Mouse (Mus musculus) liver, postnatal 0 days (tissue): ENCODE measurements around the gene Vmn1r123. TPM values are rescaled to one million over a fixed set of nuclear protein-coding genes. Genes with fewer than 3 reads are reported as not detected.
"Not testable (repeated sequence)": the region's sequence is repeated elsewhere in the genome, so short reads cannot be mapped to it uniquely, and the experiment has no call there.

ENCODE experiments used
- ATAC-seq: fragments of 200-750 bp; cut with Nextera tagmentation; 2 replicates; pipeline ENCODE4 v1.8.0; 2017; ENCODE audit warnings: mild to moderate bottlenecking, moderate library complexity
- DNase-seq: peaks from one replicate; pipeline ENCODE4 v3.0.0-alpha.2; 2016
- H3K27ac ChIP-seq: fragments of 300-500 bp; sonication (generic); 2 replicates; pipeline ENCODE4 v1.5.1; 2014; ENCODE audit warnings: antibody characterized with exemption, moderate library complexity, mild to moderate bottlenecking, low read depth
- H3K27me3 ChIP-seq: fragments of 300-500 bp; sonication (generic); 2 replicates; pipeline ENCODE4 v1.6.1; 2014; ENCODE audit warnings: low read length, control low read depth, mixed read lengths; ENCODE audit not compliant: insufficient read depth
- H3K36me3 ChIP-seq: fragments of 300-500 bp; sonication (generic); replicated peaks from 2 replicates; pipeline ENCODE4 v1.6.1; 2014; ENCODE audit warnings: mild to moderate bottlenecking, control low read depth, low read length, moderate library complexity, mixed read lengths; ENCODE audit not compliant: insufficient read depth
- H3K4me1 ChIP-seq: fragments of 300-500 bp; sonication (generic); 2 replicates; pipeline ENCODE4 v1.6.1; 2014; ENCODE audit warnings: antibody characterized with exemption, mild to moderate bottlenecking, control low read depth; ENCODE audit not compliant: insufficient read depth
- H3K4me2 ChIP-seq: fragments of 300-500 bp; sonication (generic); 2 replicates; pipeline ENCODE4 v1.6.1; 2014; ENCODE audit warnings: low read depth, mild to moderate bottlenecking, low read length, moderate library complexity, mixed read lengths
- H3K4me3 ChIP-seq: fragments of 300-500 bp; sonication (generic); 2 replicates; pipeline ENCODE4 v1.5.1; 2014; ENCODE audit warnings: low read depth, low read length
- H3K9ac ChIP-seq: fragments of 300-500 bp; sonication (generic); replicated peaks from 2 replicates; pipeline ENCODE4 v1.6.1; 2014; ENCODE audit warnings: mild to moderate bottlenecking, moderate library complexity
- H3K9me3 ChIP-seq: fragments of 300-500 bp; sonication (generic); 2 replicates; pipeline ENCODE4 v1.6.1; 2016; ENCODE audit warnings: mild to moderate bottlenecking, control low read depth, low read length, mixed read lengths
- WGBS: fragments of 180-500 bp; shearing (Covaris S2); extraction: QIAGEN DNeasy Blood & Tissue Kit; methylation state at CpG from one replicate; pipeline ENCODE4 v1.1.7; 2014; ENCODE audit not compliant: insufficient replicate concordance; 5-methylcytosine and 5-hydroxymethylcytosine counted together
- polyA plus RNA-seq: library from polyadenylated mRNA; unstranded; fragments of >200 nt; fragmentation: Nextera tagmentation; extraction: Ambion mirVana; gene quantifications from 2 replicates; pipeline ENCODE4 v1.2.1, GENCODE M21; 2015

The Vmn1r123 gene
- not detected in 2 replicates for polyA plus RNA-seq

GRCm38 (mm10) chr7:21161885-21162284 lies at the start of gene Vmn1r123:
TSS of gene Vmn1r123 (plus strand) at chr7:21162185.
- not testable (repeated sequence) for H3K36me3 ChIP-seq, ATAC-seq, H3K9ac ChIP-seq, H3K9me3 ChIP-seq, H3K4me1 ChIP-seq, H3K27ac ChIP-seq, H3K4me3 ChIP-seq, H3K27me3 ChIP-seq, DNase-seq, H3K4me2 ChIP-seq
- WGBS: 15% methylated on average over 1 of the region's 3 CpGs

DNA sequence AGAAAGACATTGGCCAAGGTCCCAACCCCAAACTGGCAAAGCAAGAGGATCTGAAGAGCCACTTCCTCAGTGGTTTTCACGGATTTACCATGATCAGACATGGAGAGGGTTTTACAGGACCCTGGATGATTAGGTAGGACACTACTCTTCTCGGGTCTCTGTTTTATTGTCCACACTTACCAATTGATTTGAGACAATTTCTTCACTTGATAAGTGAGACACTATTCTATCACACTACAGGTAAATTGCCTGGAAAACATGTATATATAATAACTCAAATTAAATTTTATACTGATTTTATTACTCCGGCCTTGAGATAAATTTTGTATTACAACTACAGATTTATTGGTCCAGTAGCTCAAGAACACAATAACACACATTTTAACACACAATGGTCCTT lies 28.0 kb upstream of the Vmn1r123 start, which contains the start of gene Vmn1r122:
Vmn1r122 (minus strand) TSS at position 101 of the 400 bp plus-strand sequence.
- H3K4me1 ChIP-seq, H3K27ac ChIP-seq, H3K27me3 ChIP-seq, H3K4me2 ChIP-seq, H3K36me3 ChIP-seq, H3K9ac ChIP-seq, DNase-seq, H3K9me3 ChIP-seq, H3K4me3 ChIP-seq, ATAC-seq: not testable (repeated sequence)
- 56% methylated on average over 2 of the region's 3 CpGs for WGBS

DNA sequence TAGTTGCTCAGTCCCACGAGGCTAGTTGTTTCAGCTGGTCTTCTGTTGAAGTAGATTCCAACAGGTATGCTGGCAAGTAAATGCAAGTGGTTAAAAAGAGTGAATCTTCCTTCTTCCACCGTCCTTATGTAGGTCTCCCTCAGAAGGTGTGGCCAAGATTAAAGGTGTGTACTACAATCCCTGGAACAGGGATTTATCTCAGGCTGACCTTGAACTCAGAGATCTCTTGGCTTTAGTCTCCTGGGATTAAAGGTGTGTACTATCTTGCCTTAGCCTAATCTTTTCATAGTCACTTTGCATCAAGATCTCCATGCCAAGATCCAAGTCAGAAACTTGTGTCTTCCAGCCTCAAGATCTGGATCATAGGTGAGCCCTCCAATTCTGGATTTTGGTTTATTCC lies 28.3 kb downstream of the Vmn1r123 start, which contains the start of gene Gm5157:
Gm5157 (minus strand) TSS at position 101 of the 400 bp plus-strand sequence.
- 20% methylated on average over 1 of the region's 2 CpGs for WGBS
- ATAC-seq: not testable (repeated sequence)

More for the DNA sequence above, 28.3 kb downstream of the Vmn1r123 start, which contains the start of gene Gm5157:
- not testable (repeated sequence) for H3K36me3 ChIP-seq, H3K27ac ChIP-seq, H3K9ac ChIP-seq, H3K4me3 ChIP-seq, H3K4me1 ChIP-seq, H3K27me3 ChIP-seq, H3K9me3 ChIP-seq, DNase-seq, H3K4me2 ChIP-seq

Other genes starting within 250 kb of the Vmn1r123 start
- gene Vmn1r118, start 249.8 kb upstream of the Vmn1r123 start, polyA plus RNA-seq: not detected in 2 replicates
- gene Vmn1r119, start 149.7 kb upstream of the Vmn1r123 start, polyA plus RNA-seq: not detected in 2 replicates
- gene Vmn1r120, start 108.4 kb upstream of the Vmn1r123 start, polyA plus RNA-seq: not detected in 2 replicates
- not detected in 2 replicates for gene Vmn1r121, start 63.7 kb upstream of the Vmn1r123 start, polyA plus RNA-seq
- not detected in 2 replicates for gene Vmn1r122, start 28.1 kb upstream of the Vmn1r123 start, polyA plus RNA-seq
- not detected in 2 replicates for gene Gm5157, start 28.2 kb downstream of the Vmn1r123 start, polyA plus RNA-seq
- gene Vmn1r124, start 98.4 kb downstream of the Vmn1r123 start, polyA plus RNA-seq: not detected in 2 replicates
- not detected in 2 replicates for gene Vmn1r125, start 110.0 kb downstream of the Vmn1r123 start, polyA plus RNA-seq
- gene Vmn1r126, start 139.3 kb downstream of the Vmn1r123 start, polyA plus RNA-seq: not detected in 2 replicates
- gene Vmn1r127, start 157.7 kb downstream of the Vmn1r123 start, polyA plus RNA-seq: not detected in 2 replicates
- not detected in 2 replicates for gene Vmn1r128, start 187.2 kb downstream of the Vmn1r123 start, polyA plus RNA-seq
- not detected in 2 replicates for gene Vmn1r129, start 199.1 kb downstream of the Vmn1r123 start, polyA plus RNA-seq